Mouse (Mus musculus) embryonic fibroblast, embryonic 13.5 days (primary cell): ENCODE results near the gene Tox3.

ENCODE experiments used
- CTCF ChIP-seq: IDR thresholded peaks from 2 replicates; pipeline ENCODE4 v1.5.1; 2011; ENCODE audit warnings: mild to moderate bottlenecking, control low read depth, low read length, moderate library complexity, borderline replicate concordance; ENCODE audit not compliant: insufficient read depth
- POLR2A ChIP-seq: IDR thresholded peaks from 2 replicates; pipeline ENCODE4 v1.6.1; 2011; ENCODE audit warnings: low read depth, mild to moderate bottlenecking, control low read depth, low read length, moderate library complexity

- no peak for TF ChIP-seq CTCF
- no peak for TF ChIP-seq POLR2A
Observed at GRCm38 (mm10) chr8:90266986-90267385, 81.2 kb downstream of the Tox3 start.
